Mouse (Mus musculus) C2C12 (cell line): ENCODE measurements around the gene Ccdc163. TPM values are rescaled to one million over a fixed set of nuclear protein-coding genes. Genes with fewer than 3 reads are reported as not detected.

Source experiments
- H3K27me3 ChIP-seq: one replicate; pipeline ENCODE4 v1.6.1; 2011; ENCODE audit not compliant: control insufficient read depth, insufficient read depth, insufficient read length
- H3K36me3 ChIP-seq: one replicate; pipeline ENCODE4 v1.6.1; 2011; ENCODE audit not compliant: control insufficient read depth, insufficient read depth
- H3K4me3 ChIP-seq: one replicate; pipeline ENCODE4 v1.5.1; 2011; ENCODE audit warnings: mild to moderate bottlenecking, control low read depth; ENCODE audit not compliant: poor library complexity, insufficient read depth, severe bottlenecking
- H3K79me2 ChIP-seq: one replicate; pipeline ENCODE4 v1.6.1; 2011; ENCODE audit not compliant: control insufficient read depth, insufficient read depth
- H3K79me3 ChIP-seq: one replicate; pipeline ENCODE4 v1.6.1; 2011; ENCODE audit warnings: low read depth, control low read depth
- H3ac ChIP-seq: one replicate; pipeline ENCODE3; 2011; ENCODE audit warnings: low read depth; ENCODE audit not compliant: control insufficient read depth, insufficient read length
- CEBPB ChIP-seq: IDR thresholded peaks from one replicate; pipeline ENCODE4 v1.6.1; 2011; ENCODE audit warnings: low read depth, mild to moderate bottlenecking, control low read depth, moderate library complexity
- CTCF ChIP-seq: IDR thresholded peaks from one replicate; pipeline ENCODE4 v1.5.1; 2011; ENCODE audit not compliant: control insufficient read depth, insufficient read depth, insufficient read length
- FOSL1 ChIP-seq: IDR thresholded peaks from one replicate; pipeline ENCODE4 v1.8.0; 2011; ENCODE audit warnings: mild to moderate bottlenecking, low read length; ENCODE audit not compliant: poor library complexity, insufficient read depth, severe bottlenecking
- MAX ChIP-seq: IDR thresholded peaks from one replicate; pipeline ENCODE4 v1.6.1; 2011; ENCODE audit warnings: mild to moderate bottlenecking, control low read depth
- MYOD1 ChIP-seq: IDR thresholded peaks from one replicate; pipeline ENCODE4 v1.6.1; 2011; ENCODE audit warnings: low read depth; ENCODE audit not compliant: control insufficient read depth, insufficient read length
- MYOG ChIP-seq: IDR thresholded peaks from one replicate; pipeline ENCODE4 v1.6.1; 2011; ENCODE audit not compliant: control insufficient read depth, insufficient read length; ENCODE audit errors: extremely low read depth
- USF1 ChIP-seq: IDR thresholded peaks from one replicate; pipeline ENCODE4 v1.6.1; 2011; ENCODE audit warnings: low read depth, mild to moderate bottlenecking, control low read depth, moderate library complexity
- polyA plus RNA-seq: library from polyadenylated mRNA; unstranded; fragments of >200 nt; fragmentation: generic; extraction: Trizol; gene quantifications from one replicate; pipeline ENCODE4 v1.2.1, GENCODE M21; 2012; ENCODE audit warnings: missing spikeins

Gene Ccdc163
- polyA plus RNA-seq, 1 experiment, result 22.0 TPM

DNA sequence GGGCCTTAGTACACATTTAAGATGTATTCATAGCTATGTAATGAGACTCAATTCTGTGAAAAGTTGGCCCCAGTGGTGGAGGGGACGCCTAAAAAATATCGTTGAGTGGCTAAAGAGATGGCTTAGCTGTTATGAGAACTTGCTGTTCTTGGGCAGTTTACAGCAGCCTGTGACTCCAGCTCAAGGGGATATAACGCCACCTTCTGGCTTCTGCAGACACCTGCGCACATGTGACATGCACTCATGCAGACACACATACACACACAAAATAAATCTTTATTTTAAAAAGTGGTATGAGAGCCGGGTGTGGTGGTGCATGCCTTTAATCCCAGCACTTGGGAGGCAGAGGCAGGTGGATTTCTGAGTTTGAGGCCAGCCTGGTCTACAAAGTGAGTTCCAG, 68.1 kb downstream of the Ccdc163 start:
- Histone ChIP-seq H3K79me3 (no peaks in the 10 kb centered on the region), H3K4me3 (no peak overlapping the region), H3ac (no peak overlapping the region), H3K79me2 (no peaks in the 10 kb centered on the region), H3K36me3 (peaks cover 16% of the 10 kb centered on the region), H3K27me3 (no peaks in the 10 kb centered on the region)
- TF ChIP-seq CTCF (no peak), MYOD1 (no peak), MYOG (no peak), MAX (no peak), USF1 (no peak), CEBPB (no peak), FOSL1 (no peak)

DNA sequence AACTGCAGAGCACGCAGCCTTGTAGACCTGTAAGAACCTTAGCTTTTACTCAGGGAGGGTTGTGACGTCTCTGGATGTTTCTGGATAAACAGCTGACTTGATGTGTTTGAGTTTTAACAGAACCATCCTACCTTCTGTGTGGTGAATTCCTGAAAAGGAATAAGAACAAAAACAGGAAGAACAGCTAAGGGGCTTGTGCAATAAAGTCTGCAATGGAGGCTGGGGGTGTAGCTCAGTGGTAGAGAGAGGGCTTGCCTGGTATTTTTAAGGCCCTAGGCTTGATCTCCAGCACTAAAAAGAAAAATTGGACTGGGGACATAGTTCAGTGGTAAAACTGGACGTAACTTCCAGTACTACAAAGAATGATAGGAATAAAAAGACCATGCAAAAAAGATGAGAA, 68.8 kb downstream of the Ccdc163 start:
- no peak overlapping the region for H3ac ChIP-seq
- H3K36me3 ChIP-seq, result peaks cover 10% of the 10 kb centered on the region
- no peak overlapping the region for H3K4me3 ChIP-seq
- no peaks in the 10 kb centered on the region for H3K27me3 ChIP-seq
- TF ChIP-seq MYOG (no peak), MAX (no peak), MYOD1 (no peak), FOSL1 (no peak), USF1 (no peak), CTCF (no peak), CEBPB (no peak)
- H3K79me3 ChIP-seq, result no peaks in the 10 kb centered on the region
- no peaks in the 10 kb centered on the region for H3K79me2 ChIP-seq

DNA sequence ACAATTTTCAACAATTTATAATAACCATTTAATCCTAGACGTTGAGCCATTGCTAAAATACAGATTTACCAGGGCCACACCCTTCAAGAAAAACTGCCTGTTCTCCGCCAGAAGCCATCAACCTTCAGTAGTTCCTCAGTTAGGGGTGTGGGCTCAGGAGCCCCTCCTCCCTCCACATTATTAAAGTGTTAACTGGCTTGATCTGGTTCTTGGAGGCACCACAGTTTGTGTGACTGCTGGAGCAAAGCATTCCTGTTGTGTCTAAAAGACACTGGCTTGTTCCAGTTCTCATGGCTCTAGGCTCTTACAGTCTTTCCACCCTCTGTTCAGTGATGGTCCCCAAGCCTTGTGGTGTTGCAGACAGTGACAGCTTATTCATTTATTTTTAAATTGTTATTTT, 72.2 kb downstream of the Ccdc163 start:
- no peaks in the 10 kb centered on the region for H3K79me2 ChIP-seq
- no peak for TF ChIP-seq FOSL1
- no peak for TF ChIP-seq MYOD1
- no peak for TF ChIP-seq CEBPB
- no peak for TF ChIP-seq MYOG
- TF ChIP-seq CTCF, result no peak
- TF ChIP-seq USF1, result no peak
- no peak for TF ChIP-seq MAX
- H3K27me3 ChIP-seq, result no peaks in the 10 kb centered on the region
- H3K79me3 ChIP-seq, result no peaks in the 10 kb centered on the region
- H3K4me3 ChIP-seq, result no peak overlapping the region
- H3ac ChIP-seq, result no peak overlapping the region
- H3K36me3 ChIP-seq, result peaks cover 7% of the 10 kb centered on the region

DNA sequence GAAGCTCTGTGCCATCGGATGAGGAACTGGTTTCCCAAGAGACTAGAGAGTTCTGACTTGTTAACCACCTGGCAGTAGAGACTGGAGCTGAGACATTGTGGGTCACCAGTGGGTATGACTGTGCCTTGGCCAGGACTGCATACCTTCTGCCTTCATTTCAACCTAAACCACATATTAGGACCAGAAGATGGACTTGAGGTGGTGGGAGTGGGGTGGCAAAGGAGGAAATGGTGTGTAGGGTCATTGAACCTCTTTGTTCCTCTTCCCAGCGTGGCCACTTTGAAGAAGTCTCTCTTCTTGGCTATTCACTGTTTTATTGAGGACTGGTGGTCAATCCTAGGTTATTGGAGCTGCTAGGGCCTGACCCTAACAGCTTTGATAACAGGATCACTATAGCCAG, 73.1 kb downstream of the Ccdc163 start:
- no peaks in the 10 kb centered on the region for H3K36me3 ChIP-seq
- H3K79me3 ChIP-seq, result no peaks in the 10 kb centered on the region
- TF ChIP-seq MAX, result no peak
- TF ChIP-seq FOSL1, result no peak
- no peak for TF ChIP-seq MYOG
- TF ChIP-seq MYOD1, result no peak
- TF ChIP-seq CEBPB, result no peak
- no peak for TF ChIP-seq CTCF
- TF ChIP-seq USF1, result no peak
- no peak overlapping the region for H3K4me3 ChIP-seq
- H3K79me2 ChIP-seq, result no peaks in the 10 kb centered on the region
- H3K27me3 ChIP-seq, result no peaks in the 10 kb centered on the region
- H3ac ChIP-seq, result no peak overlapping the region

DNA sequence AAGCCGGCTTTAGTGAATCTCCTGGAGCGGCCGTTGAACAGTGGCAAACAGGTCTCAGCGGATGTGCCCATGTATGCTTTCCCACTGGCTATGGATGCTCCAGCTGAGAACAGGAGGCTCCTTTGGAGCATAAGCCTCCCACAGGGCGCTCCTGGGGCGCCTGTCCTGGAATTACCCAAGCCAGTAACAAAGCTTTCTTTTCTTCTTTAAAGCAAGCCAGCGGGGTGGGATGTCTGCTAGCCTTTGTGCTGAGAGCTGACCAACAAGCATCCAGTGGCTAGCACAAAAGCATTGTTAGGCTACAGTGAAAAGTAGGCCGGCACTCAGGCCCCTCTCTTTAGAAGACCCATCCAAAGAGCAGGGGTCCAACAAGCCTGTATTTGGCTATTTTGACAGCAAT, 73.9 kb downstream of the Ccdc163 start:
- Histone ChIP-seq H3K79me3 (no peaks in the 10 kb centered on the region), H3ac (no peak overlapping the region), H3K27me3 (no peaks in the 10 kb centered on the region), H3K4me3 (no peak overlapping the region), H3K79me2 (no peaks in the 10 kb centered on the region), H3K36me3 (peaks cover 4% of the 10 kb centered on the region)
- TF ChIP-seq CEBPB (no peak), FOSL1 (no peak), MYOD1 (no peak)

DNA sequence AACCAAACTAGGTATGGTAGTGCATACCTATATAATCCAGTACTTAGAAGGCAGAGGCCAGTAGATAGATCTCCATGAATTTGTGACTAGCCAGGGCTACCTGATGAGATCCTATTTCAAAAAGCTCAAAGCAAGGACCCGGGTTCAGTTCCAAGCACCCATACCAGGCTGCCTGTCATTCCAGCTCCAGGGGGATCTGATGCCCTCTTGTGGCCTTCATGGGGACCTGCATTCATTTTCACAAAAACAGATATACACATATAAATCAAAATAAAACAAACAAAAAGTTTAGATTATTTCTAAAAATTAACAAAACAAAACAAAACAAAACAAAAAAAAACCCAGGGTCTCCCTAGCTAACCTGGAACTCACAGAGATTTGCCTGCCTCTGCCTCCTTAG, 78.3 kb downstream of the Ccdc163 start:
- no peak for TF ChIP-seq FOSL1
- Histone ChIP-seq H3ac (no peak overlapping the region), H3K79me3 (no peaks in the 10 kb centered on the region), H3K4me3 (no peak overlapping the region), H3K27me3 (no peaks in the 10 kb centered on the region), H3K79me2 (peaks cover 4% of the 10 kb centered on the region), H3K36me3 (peaks cover 9% of the 10 kb centered on the region)
